Mouse (Mus musculus) liver, postnatal 0 days (tissue): Measurements from ENCODE around the gene Cldn10. TPM values are rescaled to one million over a fixed set of nuclear protein-coding genes. Genes with fewer than 3 reads are reported as not detected.

Source experiments
- ATAC-seq: fragments of 200-750 bp; cut with Nextera tagmentation; 2 replicates; pipeline ENCODE4 v1.8.0; 2017; ENCODE audit warnings: mild to moderate bottlenecking, moderate library complexity
- DNase-seq: peaks from one replicate; pipeline ENCODE4 v3.0.0-alpha.2; 2016
- H3K27ac ChIP-seq: fragments of 300-500 bp; sonication (generic); 2 replicates; pipeline ENCODE4 v1.5.1; 2014; ENCODE audit warnings: antibody characterized with exemption, moderate library complexity, mild to moderate bottlenecking, low read depth
- H3K27me3 ChIP-seq: fragments of 300-500 bp; sonication (generic); 2 replicates; pipeline ENCODE4 v1.6.1; 2014; ENCODE audit warnings: low read length, control low read depth, mixed read lengths; ENCODE audit not compliant: insufficient read depth
- H3K36me3 ChIP-seq: fragments of 300-500 bp; sonication (generic); replicated peaks from 2 replicates; pipeline ENCODE4 v1.6.1; 2014; ENCODE audit warnings: mild to moderate bottlenecking, control low read depth, low read length, moderate library complexity, mixed read lengths; ENCODE audit not compliant: insufficient read depth
- H3K4me1 ChIP-seq: fragments of 300-500 bp; sonication (generic); 2 replicates; pipeline ENCODE4 v1.6.1; 2014; ENCODE audit warnings: antibody characterized with exemption, mild to moderate bottlenecking, control low read depth; ENCODE audit not compliant: insufficient read depth
- H3K4me2 ChIP-seq: fragments of 300-500 bp; sonication (generic); 2 replicates; pipeline ENCODE4 v1.6.1; 2014; ENCODE audit warnings: low read depth, mild to moderate bottlenecking, low read length, moderate library complexity, mixed read lengths
- H3K4me3 ChIP-seq: fragments of 300-500 bp; sonication (generic); 2 replicates; pipeline ENCODE4 v1.5.1; 2014; ENCODE audit warnings: low read depth, low read length
- H3K9ac ChIP-seq: fragments of 300-500 bp; sonication (generic); replicated peaks from 2 replicates; pipeline ENCODE4 v1.6.1; 2014; ENCODE audit warnings: mild to moderate bottlenecking, moderate library complexity
- H3K9me3 ChIP-seq: fragments of 300-500 bp; sonication (generic); 2 replicates; pipeline ENCODE4 v1.6.1; 2016; ENCODE audit warnings: mild to moderate bottlenecking, control low read depth, low read length, mixed read lengths
- CTCF ChIP-seq: sonication (generic); IDR thresholded peaks from 2 replicates; pipeline ENCODE4 v1.5.1; 2016; ENCODE audit warnings: antibody characterized with exemption, low read depth
- EP300 ChIP-seq: IDR thresholded peaks from 2 replicates; pipeline ENCODE4 v1.6.1; 2016; ENCODE audit warnings: antibody characterized with exemption, low read depth, mild to moderate bottlenecking
- WGBS: fragments of 180-500 bp; shearing (Covaris S2); extraction: QIAGEN DNeasy Blood & Tissue Kit; methylation state at CpG from one replicate; pipeline ENCODE4 v1.1.7; 2014; ENCODE audit not compliant: insufficient replicate concordance; 5-methylcytosine and 5-hydroxymethylcytosine counted together
- polyA plus RNA-seq: library from polyadenylated mRNA; unstranded; fragments of >200 nt; fragmentation: Nextera tagmentation; extraction: Ambion mirVana; gene quantifications from 2 replicates; pipeline ENCODE4 v1.2.1, GENCODE M21; 2015

Gene Cldn10
- polyA plus RNA-seq, 1 experiment from 2014 or later, result 0.61 TPM

GRCm38 (mm10) chr14:118813111-118813510 lies 25.4 kb downstream of the Cldn10 start:
- H3K9me3 ChIP-seq, result 0 out of 2 replicates have a peak, but pooled peaks cover under 1% of the 10 kb centered on the region
- no peaks in the 10 kb centered on the region for H3K36me3 ChIP-seq
- no peak overlapping the region for H3K27ac ChIP-seq
- TF ChIP-seq EP300 (no peak), CTCF (no peak)
- no peak overlapping the region for H3K4me3 ChIP-seq
- H3K4me1 ChIP-seq, result no peaks in the 10 kb centered on the region; the same call in 1 of the 2 replicates
- ATAC-seq (no peak), DNase-seq (no peak)
- 68% methylated on average over 7 of the region's 7 CpGs for WGBS
- no peak overlapping the region for H3K9ac ChIP-seq
- peaks cover 6% of the 10 kb centered on the region; the same call in 1 of the 2 replicates for H3K27me3 ChIP-seq
- no peak overlapping the region for H3K4me2 ChIP-seq

GRCm38 (mm10) chr14:118816503-118816902 lies 28.8 kb downstream of the Cldn10 start:
- no peak overlapping the region for H3K9ac ChIP-seq
- H3K9me3 ChIP-seq, result 0 out of 2 replicates have a peak, but pooled peaks cover 2% of the 10 kb centered on the region
- H3K27ac ChIP-seq, result no peak overlapping the region
- H3K27me3 ChIP-seq, result peaks cover 6% of the 10 kb centered on the region; the same call in 1 of the 2 replicates
- H3K4me3 ChIP-seq, result no peak overlapping the region
- TF ChIP-seq CTCF (peak; percentile 88), EP300 (no peak)
- 0 out of 2 replicates have a peak overlapping the region, but pooled peaks have one; percentile 16 for H3K4me2 ChIP-seq
- DNase-seq, result peak; percentile 72
- WGBS, result 15% methylated on average over 4 of the region's 4 CpGs
- peak; percentile 72 for ATAC-seq
- H3K36me3 ChIP-seq, result no peaks in the 10 kb centered on the region
- no peaks in the 10 kb centered on the region; the same call in 1 of the 2 replicates for H3K4me1 ChIP-seq

GRCm38 (mm10) chr14:118820111-118820510 lies 32.4 kb downstream of the Cldn10 start:
- WGBS, result 7% methylated on average over 8 of the region's 8 CpGs
- H3K4me1 ChIP-seq, result no peaks in the 10 kb centered on the region
- peak; percentile 59 for DNase-seq
- H3K4me3 ChIP-seq, result no peak overlapping the region
- no peaks in the 10 kb centered on the region for H3K36me3 ChIP-seq
- TF ChIP-seq CTCF (peak; percentile 98), EP300 (no peak)
- no peak overlapping the region for H3K27ac ChIP-seq
- H3K27me3 ChIP-seq, result peaks cover 6% of the 10 kb centered on the region; the same call in 1 of the 2 replicates
- 0 out of 2 replicates have a peak, but pooled peaks cover 2% of the 10 kb centered on the region for H3K9me3 ChIP-seq
- no peak overlapping the region for H3K9ac ChIP-seq
- 0 out of 2 replicates have a peak, but pooled peaks have one; percentile 49 for ATAC-seq
- no peak overlapping the region for H3K4me2 ChIP-seq

GRCm38 (mm10) chr14:118822816-118823215 lies 35.1 kb downstream of the Cldn10 start:
- no peak for ATAC-seq
- 82% methylated on average over 4 of the region's 4 CpGs for WGBS
- 0 out of 2 replicates have a peak, but pooled peaks cover 2% of the 10 kb centered on the region for H3K9me3 ChIP-seq
- TF ChIP-seq CTCF, result no peak
- TF ChIP-seq EP300, result no peak
- H3K4me3 ChIP-seq, result no peak overlapping the region
- H3K27ac ChIP-seq, result no peak overlapping the region
- no peaks in the 10 kb centered on the region for H3K36me3 ChIP-seq
- no peak overlapping the region for H3K9ac ChIP-seq
- no peaks in the 10 kb centered on the region for H3K27me3 ChIP-seq
- H3K4me1 ChIP-seq, result peaks cover 2% of the 10 kb centered on the region; the same call in 1 of the 2 replicates
- no peak overlapping the region for H3K4me2 ChIP-seq
- DNase-seq, result no peak

- Histone ChIP-seq H3K4me3 (no peak overlapping the region), H3K9me3 (no peaks in the 10 kb centered on the region), H3K4me2 (no peak overlapping the region), H3K27ac (no peak overlapping the region), H3K4me1 (peaks cover 2% of the 10 kb centered on the region; the same call in 1 of the 2 replicates), H3K27me3 (no peaks in the 10 kb centered on the region), H3K36me3 (no peaks in the 10 kb centered on the region), H3K9ac (no peak overlapping the region)
- TF ChIP-seq EP300 (no peak), CTCF (no peak)
- ATAC-seq (no peak), DNase-seq (no peak)
- WGBS, result 69% methylated on average over 6 of the region's 6 CpGs
Measured at GRCm38 (mm10) chr14:118823313-118823712, 35.6 kb downstream of the Cldn10 start.

- Histone ChIP-seq H3K27ac (no peak overlapping the region), H3K36me3 (no peaks in the 10 kb centered on the region), H3K27me3 (no peaks in the 10 kb centered on the region), H3K4me2 (no peak overlapping the region), H3K9ac (no peak overlapping the region), H3K4me1 (peaks cover 2% of the 10 kb centered on the region; the same call in 1 of the 2 replicates), H3K9me3 (no peaks in the 10 kb centered on the region), H3K4me3 (no peak overlapping the region)
- no peak for DNase-seq
- 52% methylated on average over 8 of the region's 8 CpGs for WGBS
- TF ChIP-seq CTCF (no peak), EP300 (no peak)
- no peak for ATAC-seq
Measured at GRCm38 (mm10) chr14:118826346-118826745, 38.6 kb downstream of the Cldn10 start.
